Mouse (Mus musculus): Measurements from ENCODE around the gene D6Ertd527e. TPM values are rescaled to one million over a fixed set of nuclear protein-coding genes. Genes with fewer than 3 reads are reported as not detected.

D6Ertd527e gene
- total RNA-seq, 4 experiments from 2014 or later: not detected

DNA sequence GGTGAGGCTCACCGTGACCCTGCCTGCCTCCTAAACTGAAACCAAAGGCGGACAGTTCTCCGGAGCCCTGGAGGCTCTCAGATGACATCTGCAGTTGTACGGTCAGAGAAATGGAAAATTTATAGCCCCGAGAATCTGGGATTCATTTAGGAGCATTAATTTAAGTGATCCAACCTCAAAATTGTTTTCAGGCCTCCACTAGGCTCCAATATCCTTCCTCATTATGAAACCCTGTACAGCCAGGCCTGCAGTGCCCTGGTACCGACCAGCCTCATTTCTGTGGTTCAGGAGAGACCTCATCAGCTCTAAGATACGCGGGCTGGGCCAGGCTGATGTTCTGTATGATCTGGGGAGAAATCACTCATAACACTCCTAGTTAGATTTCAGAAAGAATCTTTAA is 46.9 kb downstream of the D6Ertd527e start:
- DNase-seq (ENCODE audit: low spot score in 2 of 2): no peak

DNA sequence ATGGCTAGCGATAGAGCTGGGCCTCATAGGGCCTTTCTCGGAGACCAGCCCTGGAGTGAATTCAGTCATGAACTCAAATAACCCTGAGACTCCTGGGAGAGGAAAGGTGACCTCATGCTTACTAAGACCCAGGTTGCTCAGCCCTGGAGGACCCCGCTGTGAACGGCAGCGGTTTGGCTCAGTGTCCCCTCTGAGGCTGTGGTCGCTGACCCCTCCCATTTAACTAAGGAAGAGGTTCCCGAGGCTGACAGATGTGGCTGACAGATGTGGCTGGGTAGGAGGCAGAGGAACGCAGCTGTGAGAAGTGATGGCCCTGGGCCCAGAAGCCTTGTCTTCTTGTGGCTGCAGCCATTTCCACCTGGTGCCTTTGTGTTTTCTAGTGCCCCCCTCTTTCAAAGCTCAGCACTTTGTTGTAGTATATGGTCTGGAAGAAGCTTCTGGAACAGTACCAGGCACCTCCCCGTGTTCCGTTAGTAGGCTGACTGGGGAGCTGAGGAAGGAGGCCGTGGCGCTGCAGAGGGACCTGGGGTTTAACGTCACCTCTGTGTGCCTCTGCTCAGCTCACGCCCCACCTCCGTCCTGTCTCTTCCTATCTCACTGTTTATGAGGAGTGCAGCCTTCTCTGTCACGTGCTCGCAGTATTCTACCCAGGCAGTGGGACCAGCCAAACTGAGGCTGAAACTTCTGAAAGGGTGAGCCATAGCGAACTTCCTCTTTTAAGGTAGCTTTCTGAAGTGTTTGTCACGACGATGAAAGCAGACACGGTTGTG is 48.1 kb downstream of the D6Ertd527e start:
- no peak for DNase-seq (ENCODE audit: low spot score in 2 of 2)

DNA sequence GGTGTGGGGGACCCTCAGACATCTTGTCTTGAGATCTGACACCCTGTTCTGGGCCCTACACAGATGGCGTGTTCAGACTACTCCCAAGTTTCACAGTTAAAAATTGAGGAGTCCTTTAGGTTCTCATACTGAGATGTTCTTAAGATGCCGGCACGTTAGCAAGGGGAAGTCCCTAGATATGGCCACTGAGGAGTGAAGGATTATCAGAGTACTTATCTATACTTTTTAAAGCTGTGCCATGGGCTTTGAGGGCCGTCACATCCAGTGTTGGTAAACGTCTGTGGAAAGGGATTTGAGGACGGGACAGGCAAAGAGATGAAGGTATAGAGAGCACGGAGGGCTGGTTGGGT is 48.7 kb downstream of the D6Ertd527e start:
- no peak for DNase-seq (ENCODE audit: low spot score in 2 of 2)

DNA sequence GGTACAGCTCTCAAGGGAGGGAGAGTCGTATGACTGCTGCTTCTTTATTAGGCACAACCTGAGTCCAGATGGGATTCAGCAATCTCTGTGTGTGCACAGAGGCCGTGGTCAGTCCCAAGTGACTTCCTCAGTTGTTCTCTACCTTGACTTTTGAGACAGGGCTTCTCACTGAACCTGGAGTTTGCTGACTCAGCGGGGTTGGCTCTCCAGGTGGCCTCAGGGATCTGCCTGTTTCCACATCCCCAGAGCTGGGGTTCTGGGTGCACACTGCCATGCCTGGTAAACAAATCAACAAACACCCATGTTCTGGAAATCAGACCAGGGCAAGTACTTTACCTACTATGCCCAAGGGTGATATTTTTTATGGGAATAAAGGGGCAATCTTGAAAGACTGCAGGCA is 49.3 kb downstream of the D6Ertd527e start:
- no peak for DNase-seq (ENCODE audit: low spot score in 2 of 2)

DNA sequence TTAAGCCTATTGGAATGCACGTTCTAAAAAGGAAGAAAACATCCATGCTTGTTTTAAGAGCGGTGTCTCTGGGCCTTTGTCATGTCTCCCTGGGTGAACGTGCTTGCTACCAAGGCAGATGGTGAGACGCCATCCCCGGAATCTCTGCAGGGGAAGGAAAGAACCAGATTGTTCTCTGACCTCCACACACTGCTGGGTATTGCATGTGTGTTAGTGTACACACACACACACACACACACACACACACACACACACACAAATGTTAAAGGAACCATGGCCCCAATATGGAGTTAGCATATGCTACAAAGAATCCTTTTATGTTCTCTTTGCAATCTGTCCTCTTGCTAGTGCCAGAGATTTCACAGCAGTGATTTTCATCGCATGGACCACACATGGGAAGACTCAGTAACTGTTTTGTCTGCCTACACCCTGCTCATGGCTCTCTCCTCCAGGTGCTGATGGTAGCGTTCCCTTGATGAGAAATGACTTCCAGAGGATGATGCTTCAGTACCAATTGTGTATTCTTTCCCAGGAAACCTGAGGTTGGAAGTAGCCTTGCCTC is 53.6 kb downstream of the D6Ertd527e start:
- peak in 1 of 2 experiments; percentile 18 for DNase-seq (ENCODE audit: low spot score in 2 of 2)

DNA sequence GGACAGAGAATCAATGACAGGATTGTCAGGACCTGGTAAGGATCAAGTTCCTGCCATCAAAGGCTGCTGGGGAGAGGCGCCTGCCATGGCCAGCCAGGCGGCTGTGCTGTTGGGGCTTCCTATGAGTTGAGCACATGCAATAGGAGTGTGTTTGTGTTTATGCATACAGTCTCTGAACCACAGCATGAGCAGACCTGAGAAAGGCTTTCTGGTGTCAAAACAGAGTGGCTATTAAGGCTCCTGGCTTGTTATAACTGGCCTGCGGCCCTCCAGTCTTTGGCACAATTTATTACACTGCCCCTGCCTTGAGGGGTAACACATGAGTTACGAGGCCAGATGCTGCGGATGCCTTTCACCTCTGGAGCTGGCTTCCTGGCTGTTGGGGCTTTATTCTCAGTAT is 55.6 kb downstream of the D6Ertd527e start:
- no peak for DNase-seq (ENCODE audit: low spot score in 2 of 2)

DNA sequence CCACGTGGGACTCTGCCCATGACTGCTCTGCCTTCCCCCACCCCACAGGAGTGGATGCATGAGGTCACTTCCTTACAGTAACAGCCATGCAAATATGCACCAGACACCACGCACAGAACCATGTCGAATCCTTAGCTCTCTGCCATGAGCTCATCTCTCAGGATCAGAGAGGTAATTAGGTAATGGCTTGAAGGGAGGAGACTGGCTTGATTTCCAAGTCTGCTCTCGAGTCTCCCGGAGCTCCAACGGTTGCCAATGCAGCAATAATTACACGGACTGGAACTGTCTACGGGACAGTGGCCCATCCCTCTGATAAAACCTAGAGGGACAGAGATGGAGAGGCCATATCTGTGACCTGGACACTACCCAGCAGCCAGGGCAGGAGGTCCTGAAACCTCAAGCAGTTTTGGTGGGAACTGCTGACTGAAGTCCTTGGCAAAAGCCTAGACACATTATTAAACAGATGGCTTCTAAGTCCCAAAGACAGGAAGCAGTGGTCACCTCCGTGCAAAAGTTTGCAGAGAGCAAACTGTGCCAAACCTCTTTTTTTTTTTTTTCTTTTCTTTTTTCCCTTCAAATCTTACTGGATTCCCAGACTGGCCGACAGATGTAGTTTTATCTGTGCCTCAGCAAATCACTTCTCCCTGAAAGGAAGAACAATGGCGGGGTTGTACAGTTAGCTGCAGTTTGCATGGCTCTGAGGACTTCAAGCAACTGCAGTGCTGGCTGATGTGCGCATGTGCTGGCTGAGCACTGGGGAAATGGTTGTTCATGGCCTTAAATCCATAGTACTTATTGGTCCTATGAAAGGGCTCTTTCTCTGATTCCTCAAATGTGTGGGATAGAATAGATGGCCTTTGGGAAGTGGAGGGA is 57.1 kb downstream of the D6Ertd527e start:
- no peak for DNase-seq (ENCODE audit: low spot score in 2 of 2)

Other genes with a start within 250 kb of the D6Ertd527e start
- 10 to 100 TPM; 61.1 to 69.5 (median 63.8) TPM for gene Nfu1, start 95.5 kb upstream of the D6Ertd527e start, total RNA-seq (2022)
- gene Gfpt1, start 61.9 kb upstream of the D6Ertd527e start, total RNA-seq (2022): 10 to 100 TPM; 50.6 to 54.4 (median 51.7) TPM
- 10 to 100 TPM; 11.2 to 16.5 (median 12.9) TPM for gene Antxr1, start 231.1 kb downstream of the D6Ertd527e start, total RNA-seq (2022)
- not detected for gene Gkn1, start 246.2 kb downstream of the D6Ertd527e start, total RNA-seq (2022)